Mouse (Mus musculus) olfactory bulb, adult 2 months (tissue): ENCODE results near the gene Mpnd.

Experiments used
- CTCF ChIP-seq: fragments of 200-500 bp; IDR thresholded peaks from 2 replicates; pipeline ENCODE4 v1.5.1; 2012; ENCODE audit warnings: low read depth, mild to moderate bottlenecking, low read length, moderate library complexity; ENCODE audit not compliant: insufficient read depth
- POLR2A ChIP-seq: fragments of 200-500 bp; IDR thresholded peaks from 2 replicates; pipeline ENCODE4 v1.6.1; 2012; ENCODE audit warnings: mild to moderate bottlenecking, low read depth, low read length, moderate library complexity; ENCODE audit not compliant: insufficient read depth

DNA sequence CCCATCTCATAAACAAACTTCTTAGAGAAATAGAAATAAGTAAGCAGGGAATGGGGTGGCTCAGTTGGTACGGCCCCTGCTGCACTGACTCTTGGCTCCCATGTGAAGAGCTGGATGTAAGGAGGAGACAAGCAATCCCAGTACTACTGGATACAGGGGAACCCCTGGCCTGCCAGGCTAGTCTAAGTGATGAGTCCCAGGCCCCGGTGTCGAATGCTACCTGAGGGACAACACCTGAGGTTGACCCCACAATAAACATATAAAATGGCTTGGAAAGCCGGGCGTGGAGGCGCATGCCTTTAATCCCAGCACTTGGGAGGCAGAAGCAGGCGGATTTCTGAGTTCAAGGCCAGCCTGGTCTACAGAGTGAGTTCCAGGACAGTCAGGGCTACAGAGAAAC, 25.9 kb downstream of the Mpnd start:
- TF ChIP-seq CTCF (no peak), POLR2A (no peak)
